Mouse (Mus musculus) Muller cell, postnatal 12 days (primary cell): ENCODE measurements around the gene Srsf9.
A peak's percentile ranks its signal among the peaks of the same experiment; 100 is the strongest.
"Not testable (repeated sequence)": the region's sequence is repeated elsewhere in the genome, so short reads cannot be mapped to it uniquely, and the experiment has no call there.

Experiments used
- DNase-seq: peaks from one replicate; pipeline ENCODE4 v3.0.0-alpha.2; 2015; ENCODE audit errors: inconsistent ontology term

The Srsf9 gene

GRCm38 (mm10) chr5:115373441-115374203 lies 46.6 kb downstream of the Srsf9 start:
- peak; percentile 67 for DNase-seq

DNA sequence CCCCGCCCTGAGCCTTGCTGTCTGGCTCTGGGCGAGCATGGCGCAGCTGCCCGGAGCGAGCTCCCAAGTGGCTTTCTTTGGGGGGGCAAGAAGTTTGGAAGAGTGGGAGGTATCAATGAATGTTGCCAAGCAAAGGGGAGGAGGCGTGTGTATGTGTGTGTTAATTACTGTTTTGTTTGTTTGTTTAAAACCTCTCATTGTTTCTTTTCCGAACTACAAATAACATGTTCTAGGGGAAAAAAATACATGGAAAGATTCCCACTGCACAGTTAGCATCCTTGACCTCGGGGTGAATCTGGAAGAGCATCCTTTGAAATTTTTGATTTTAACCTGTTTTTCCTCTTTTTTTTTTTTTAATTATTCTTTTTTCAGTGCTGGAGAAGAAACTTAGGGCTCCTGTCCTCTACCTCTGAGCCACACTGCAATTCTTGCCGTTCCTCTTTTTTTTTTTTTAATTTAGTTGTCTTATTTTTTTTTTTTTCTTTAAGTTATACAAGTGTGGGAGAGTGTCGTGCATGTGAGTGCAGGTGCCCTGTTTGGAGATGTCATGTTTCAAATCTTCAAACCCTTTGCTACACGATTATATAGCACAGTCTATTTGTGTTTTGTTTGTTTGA lies 47.3 kb downstream of the Srsf9 start:
- no peak for DNase-seq

DNA sequence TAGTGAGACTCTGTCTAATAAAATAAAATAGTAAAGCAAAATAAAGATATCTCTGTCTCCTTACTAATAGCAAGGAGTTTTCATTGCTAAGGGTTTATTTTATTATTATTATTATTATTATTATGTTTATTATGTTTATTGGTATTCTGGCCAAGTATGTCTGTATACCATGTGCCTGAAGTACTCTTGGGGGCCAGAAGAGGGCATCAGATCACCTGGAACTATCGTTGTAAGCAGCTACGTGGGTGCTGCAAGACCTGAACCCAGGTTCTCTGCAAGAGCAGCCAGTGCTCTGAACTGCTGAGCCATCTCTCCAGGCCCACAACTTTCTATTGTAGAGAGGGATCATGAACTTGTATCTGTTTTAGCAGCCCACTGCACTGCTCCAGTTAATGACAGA lies 48.5 kb downstream of the Srsf9 start:
- DNase-seq: no peak

GRCm38 (mm10) chr5:115378882-115379281 lies 51.9 kb downstream of the Srsf9 start:
- not testable (repeated sequence) for DNase-seq
